Mouse (Mus musculus) small intestine, adult 2 months (tissue): ENCODE results near the gene Hoxd13.

ENCODE experiments used
- CTCF ChIP-seq: fragments of 200-500 bp; IDR thresholded peaks from 2 replicates; pipeline ENCODE4 v1.5.1; 2012; ENCODE audit warnings: low read depth, mild to moderate bottlenecking, control low read depth, inconsistent platforms, low read length, moderate library complexity, mixed read lengths; ENCODE audit not compliant: insufficient replicate concordance, insufficient read length; ENCODE audit errors: extremely low read depth
- POLR2A ChIP-seq: fragments of 200-500 bp; IDR thresholded peaks from 2 replicates; pipeline ENCODE4 v1.6.1; 2012; ENCODE audit warnings: low read depth, mild to moderate bottlenecking, control low read depth, inconsistent platforms, low read length, moderate library complexity

GRCm38 (mm10) chr2:74682796-74683195 is 14.7 kb downstream of the Hoxd13 start:
- TF ChIP-seq POLR2A (no peak), CTCF (no peak)
